Mouse (Mus musculus) bone marrow macrophage, adult 2 months (primary cell): ENCODE data around the gene H2-Q2.

Source experiments
- CTCF ChIP-seq: IDR thresholded peaks from 2 replicates; pipeline ENCODE4 v1.5.1; 2012; ENCODE audit warnings: low read depth, mild to moderate bottlenecking, low read length, moderate library complexity
- POLR2A ChIP-seq: IDR thresholded peaks from 2 replicates; pipeline ENCODE4 v1.6.1; 2012; ENCODE audit warnings: mild to moderate bottlenecking, low read depth, low read length, borderline replicate concordance

- TF ChIP-seq CTCF (no peak), POLR2A (no peak)
These were observed 38.2 kb upstream of the H2-Q2 start for GRCm38 (mm10) chr17:35303756-35304350.
